Comparison of ENCODE assay signal across 1 mouse cellular context in genomic region chr11:104458507-104458906, GRCm38 (mm10).
TF ChIP-seq lines count a peak whose summit lies in the region.

No protein-coding gene starts in this region.

TF ChIP-seq in CH12.LX, 34 proteins besides CTCF, POLR2A, EP300 and RAD21 (continued from another document):
- TF ChIP-seq MYC (IDR thresholded peaks at IDR 0.05; ENCODE audit: low read depth, low read length) = peak; percentile 78; the same call in 1 of the 2 replicates
- TF ChIP-seq MEF2A (IDR thresholded peaks at IDR 0.05; ENCODE audit: borderline replicate concordance, low read depth, low read length) = no peak
- TF ChIP-seq ZNF384 (IDR thresholded peaks at IDR 0.05; ENCODE audit: low read depth, low read length) = peak; percentile 63
TF ChIP-seq in CH12.LX: peak in this region for 3.
